Mouse (Mus musculus) spleen, adult 2 months (tissue): ENCODE results near the gene Trmt11.

ENCODE experiments used
- CTCF ChIP-seq: fragments of 200-500 bp; IDR thresholded peaks from 2 replicates; pipeline ENCODE4 v1.5.1; 2011; ENCODE audit warnings: mild to moderate bottlenecking, inconsistent platforms; ENCODE audit not compliant: insufficient read depth, insufficient read length, insufficient replicate concordance; ENCODE audit errors: extremely low read depth
- POLR2A ChIP-seq: fragments of 200-500 bp; IDR thresholded peaks from 2 replicates; pipeline ENCODE4 v1.6.1; 2011; ENCODE audit warnings: low read depth, low read length, inconsistent platforms

DNA sequence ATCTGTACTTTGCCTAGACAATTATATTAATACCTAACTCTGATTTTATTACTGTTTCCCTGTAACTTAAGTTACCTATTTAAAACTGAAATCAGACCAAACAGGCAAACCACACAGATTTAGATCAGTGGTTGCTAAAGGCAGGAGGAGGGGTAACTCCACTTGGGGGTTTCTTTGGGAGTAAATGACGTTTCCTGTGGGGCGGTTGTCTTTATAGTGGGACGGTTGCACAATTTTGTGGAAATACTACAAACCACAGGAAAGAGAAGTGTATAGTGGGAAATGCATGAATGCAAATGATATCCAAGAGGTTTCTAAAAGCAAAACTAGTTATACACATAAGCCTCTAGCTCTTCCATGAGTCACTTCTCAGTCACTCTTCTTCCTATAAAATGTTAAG is 50.6 kb downstream of the Trmt11 start:
- TF ChIP-seq POLR2A (no peak), CTCF (no peak)
